24 mouse cellular contexts compared by ENCODE assay signal in genomic region chr3:107231202-107231601, GRCm38 (mm10). TPM values are rescaled to one million over a fixed set of nuclear protein-coding genes. Genes with fewer than 3 reads are reported as not detected.
DNase-seq lines count a peak whose midpoint lies in the region; ATAC-seq and TF ChIP-seq lines count a peak whose summit lies in the region.
"Had no signal": no experiment of that assay in that cellular context is flagged by ENCODE, and none has a peak within 500 bp of the region (broad histone marks: within the 10 kb centered on the region; RNA-seq: fewer than 3 reads in every experiment).

No protein-coding gene starts in this region.

- TF ChIP-seq EP300 in heart, adult 2 months (IDR thresholded peaks at IDR 0.05; ENCODE audit: insufficient read depth, low read depth, low read length) = no peak
- no peak for TF ChIP-seq EP300 in stomach, postnatal 0 days (optimal IDR thresholded peaks at IDR 0.05)

- H3K4me1 ChIP-seq in heart, adult 2 months (ENCODE audit: control insufficient read depth, insufficient read depth, low read length) = peaks cover 17% of the 10 kb centered on the region
- H3K4me1 ChIP-seq in heart, embryonic 11.5 days (ENCODE audit: control insufficient read depth, insufficient read depth, low read length) = no peaks in the 10 kb centered on the region
- H3K4me1 ChIP-seq in kidney, embryonic 16.5 days (ENCODE audit: insufficient read depth, low read length) = peaks cover 3% of the 10 kb centered on the region; the same call in 1 of the 2 replicates
- peaks cover 32% of the 10 kb centered on the region for H3K4me1 ChIP-seq in brown adipose tissue, adult 24 weeks (ENCODE audit: control insufficient read depth, insufficient read depth, insufficient read length, low read length)
- H3K4me1 ChIP-seq in stomach, postnatal 0 days (replicated peaks; ENCODE audit: control insufficient read depth, insufficient read depth) = no peaks in the 10 kb centered on the region
- H3K4me1 ChIP-seq: forebrain, embryonic 15.5 days; hindbrain, embryonic 15.5 days had no signal

- no peak for TF ChIP-seq POLR2A in heart, adult 2 months (IDR thresholded peaks at IDR 0.05; ENCODE audit: insufficient read depth, low read depth, low read length)

- ATAC-seq in heart, embryonic 11.5 days (replicated peaks; ENCODE audit: insufficient number of reproducible peaks, low FRiP score, low TSS enrichment) = no peak
- peak; percentile 60; the same call in 1 of the 2 replicates for ATAC-seq in kidney, embryonic 16.5 days (ENCODE audit: low FRiP score, low TSS enrichment)
- no peak for ATAC-seq in stomach, postnatal 0 days (ENCODE audit: low FRiP score, low TSS enrichment)
- ATAC-seq: activated CD4-positive, CD25-positive, alpha-beta regulatory T cell, adult 4 months; forebrain, embryonic 15.5 days; Patski had no signal

- no peaks in the 10 kb centered on the region for H3K36me3 ChIP-seq in heart, adult 2 months (ENCODE audit: control insufficient read depth, insufficient read depth, low read length)
- H3K36me3 ChIP-seq in heart, embryonic 11.5 days (ENCODE audit: control insufficient read depth, insufficient read depth, low read length) = no peaks in the 10 kb centered on the region
- no peaks in the 10 kb centered on the region for H3K36me3 ChIP-seq in kidney, embryonic 16.5 days (ENCODE audit: insufficient read depth, low read length)
- no peaks in the 10 kb centered on the region for H3K36me3 ChIP-seq in stomach, postnatal 0 days (ENCODE audit: control insufficient read depth, insufficient read depth, low read length)
- H3K36me3 ChIP-seq: forebrain, embryonic 15.5 days; heart, embryonic 13.5 days; hindbrain, embryonic 15.5 days had no signal

- H3K79me2 ChIP-seq in heart, adult 2 months (replicated peaks; ENCODE audit: control insufficient read depth, insufficient read depth, low read length) = no peaks in the 10 kb centered on the region

- TF ChIP-seq CTCF in heart, adult 2 months (IDR thresholded peaks at IDR 0.05) = no peak
- TF ChIP-seq CTCF in stomach, postnatal 0 days (IDR thresholded peaks at IDR 0.05; ENCODE audit: low read depth) = no peak

- no peak overlapping the region for H3K4me3 ChIP-seq in heart, adult 2 months
- H3K4me3 ChIP-seq in heart, embryonic 11.5 days (ENCODE audit: low read depth, low read length) = no peak overlapping the region
- H3K4me3 ChIP-seq in kidney, embryonic 16.5 days (ENCODE audit: low read length) = no peak overlapping the region
- H3K4me3 ChIP-seq in brown adipose tissue, adult 24 weeks (ENCODE audit: insufficient read depth, low read depth, low read length) = no peak overlapping the region
- H3K4me3 ChIP-seq in stomach, postnatal 0 days (ENCODE audit: low read depth, low read length) = no peak overlapping the region
- H3K4me3 ChIP-seq: forebrain, embryonic 15.5 days; heart, embryonic 13.5 days; hindbrain, embryonic 15.5 days had no signal

- peak overlapping the region; percentile 51 for H3K27ac ChIP-seq in heart, adult 2 months
- no peak overlapping the region for H3K27ac ChIP-seq in heart, embryonic 11.5 days (ENCODE audit: low read depth, low read length)
- no peak overlapping the region for H3K27ac ChIP-seq in kidney, embryonic 16.5 days (ENCODE audit: low read length)
- H3K27ac ChIP-seq in brown adipose tissue, adult 24 weeks (replicated peaks; ENCODE audit: low read depth, low read length) = peak overlapping the region; percentile 89
- peak overlapping the region; percentile 58; the same call in 1 of the 2 replicates for H3K27ac ChIP-seq in stomach, postnatal 0 days (replicated peaks)
- H3K27ac ChIP-seq: forebrain, embryonic 15.5 days; heart, embryonic 13.5 days; hindbrain, embryonic 15.5 days had no signal

- no peak overlapping the region for H3K4me2 ChIP-seq in heart, embryonic 11.5 days
- no peak overlapping the region for H3K4me2 ChIP-seq in kidney, embryonic 16.5 days (replicated peaks; ENCODE audit: low read depth, low read length)
- H3K4me2 ChIP-seq in stomach, postnatal 0 days (replicated peaks; ENCODE audit: low read depth) = no peak overlapping the region
- H3K4me2 ChIP-seq: forebrain, embryonic 15.5 days; heart, embryonic 13.5 days; hindbrain, embryonic 15.5 days had no signal

- no peak overlapping the region for H3K9ac ChIP-seq in heart, adult 2 months (ENCODE audit: low read depth, low read length)
- no peak overlapping the region for H3K9ac ChIP-seq in heart, embryonic 11.5 days (ENCODE audit: low read depth, low read length)
- H3K9ac ChIP-seq in kidney, embryonic 16.5 days (replicated peaks; ENCODE audit: low read length) = no peak overlapping the region
- H3K9ac ChIP-seq in stomach, postnatal 0 days (ENCODE audit: low read length) = no peak overlapping the region
- H3K9ac ChIP-seq: forebrain, embryonic 15.5 days; heart, embryonic 13.5 days; hindbrain, embryonic 15.5 days had no signal

- WGBS in heart, adult 2 months = 69% methylated on average over 4 of the region's 4 CpGs
- WGBS in heart, embryonic 11.5 days (ENCODE audit: insufficient replicate concordance) = 54% methylated on average over 4 of the region's 4 CpGs
- WGBS in kidney, embryonic 16.5 days = 26% methylated on average over 4 of the region's 4 CpGs
- WGBS in stomach, postnatal 0 days = 65% methylated on average over 4 of the region's 4 CpGs

- H3K27me3 ChIP-seq in heart, adult 2 months (ENCODE audit: control insufficient read depth, insufficient read depth, low read length) = no peaks in the 10 kb centered on the region
- H3K27me3 ChIP-seq in heart, embryonic 11.5 days (ENCODE audit: control insufficient read depth, insufficient read depth, low read length) = 0 out of 2 replicates have a peak, but pooled peaks cover 6% of the 10 kb centered on the region
- no peaks in the 10 kb centered on the region for H3K27me3 ChIP-seq in kidney, embryonic 16.5 days (ENCODE audit: insufficient read depth, low read length)
- H3K27me3 ChIP-seq in stomach, postnatal 0 days (ENCODE audit: control insufficient read depth, insufficient read depth, low read length) = no peaks in the 10 kb centered on the region
- H3K27me3 ChIP-seq: forebrain, embryonic 15.5 days; hindbrain, embryonic 15.5 days had no signal

- intact Hi-C loops in heart, adult 2 months (cut with DNase I) = loop anchor here (5.0 kb wide), 1 partner anchor 126 kb away; no protein-coding TSS in a partner anchor

- no peaks in the 10 kb centered on the region for H3K9me3 ChIP-seq in heart, embryonic 11.5 days (replicated peaks; ENCODE audit: control insufficient read depth, low read length)
- no peaks in the 10 kb centered on the region for H3K9me3 ChIP-seq in kidney, embryonic 16.5 days (ENCODE audit: low read length)
- H3K9me3 ChIP-seq in stomach, postnatal 0 days (ENCODE audit: control insufficient read depth, low read length) = no peaks in the 10 kb centered on the region
- H3K9me3 ChIP-seq: forebrain, embryonic 15.5 days; heart, embryonic 13.5 days; hindbrain, embryonic 15.5 days had no signal

- no peak for DNase-seq in heart, adult 2 months
- DNase-seq in kidney, postnatal 36 days = no peak
- no peak for DNase-seq in stomach, postnatal 0 days (ENCODE audit: low spot score)
- DNase-seq: adrenal gland, postnatal 14 days; cerebellum, adult 18-20 months; cerebellum, adult 9-11 months; cerebellum, postnatal 36 days; gastrocnemius, postnatal 10 days; heart, postnatal 36 days had no signal

RNA-seq across cellular contexts. Expression of gene A630076J17Rik, which starts 0.8 kb away (rescaled TPM):
- not detected for total RNA-seq in heart, adult 2 months (2021)
- 0.18 TPM in 1 of 2 replicates, not detected in the other for polyA plus RNA-seq in heart, adult 2 months (2012; rRNA removed)
- polyA plus RNA-seq in heart, embryonic 11.5 days (2014; fragmentation: Nextera tagmentation; extraction: Ambion mirVana) = not detected in 2 replicates
- not detected in 2 replicates for polyA plus RNA-seq in kidney, embryonic 16.5 days (2015; fragmentation: Nextera tagmentation; extraction: Ambion mirVana)
- polyA plus RNA-seq in brown adipose tissue, adult 24 weeks (2012; ENCODE audit: insufficient read depth, insufficient read length, missing spikeins) = not detected in 2 replicates
- polyA plus RNA-seq in stomach, postnatal 0 days (2015; fragmentation: Nextera tagmentation; extraction: Ambion mirVana) = 28.1 and 32.7 TPM in 2 replicates
- total RNA-seq: adrenal gland, adult 18-20 months; adrenal gland, postnatal 14 days; CH12.LX; gastrocnemius, postnatal 10 days; heart, adult 8-10 months; heart, postnatal 36 days had no signal
- polyA plus RNA-seq: activated CD4-positive, CD25-positive, alpha-beta regulatory T cell, adult 4 months; forebrain, embryonic 11.5 days; forebrain, embryonic 15.5 days; heart, embryonic 13.5 days; hindbrain, embryonic 11.5 days; Patski had no signal

RNA-seq across cellular contexts. Expression of gene Prok1, which starts 8.3 kb away (rescaled TPM):
- not detected for total RNA-seq in heart, adult 2 months (2021)
- polyA plus RNA-seq in heart, adult 2 months (2012; rRNA removed) = not detected in 2 replicates
- not detected in 2 replicates for polyA plus RNA-seq in heart, embryonic 11.5 days (2014; fragmentation: Nextera tagmentation; extraction: Ambion mirVana)
- 0.14 TPM in 1 of 2 replicates, not detected in the other for polyA plus RNA-seq in kidney, embryonic 16.5 days (2015; fragmentation: Nextera tagmentation; extraction: Ambion mirVana)
- not detected in 2 replicates for polyA plus RNA-seq in brown adipose tissue, adult 24 weeks (2012; ENCODE audit: insufficient read depth, insufficient read length, missing spikeins)
- 10.5 and 11.3 TPM in 2 replicates for polyA plus RNA-seq in stomach, postnatal 0 days (2015; fragmentation: Nextera tagmentation; extraction: Ambion mirVana)
- total RNA-seq: CH12.LX; heart, adult 8-10 months; heart, postnatal 36 days had no signal
- polyA plus RNA-seq: forebrain, embryonic 11.5 days; forebrain, embryonic 15.5 days; heart, embryonic 13.5 days; heart, postnatal 0 days; hindbrain, embryonic 11.5 days; hindbrain, embryonic 15.5 days; Patski had no signal

RNA-seq across cellular contexts. Expression of gene Cym, which starts 9.7 kb away (rescaled TPM):
- not detected for total RNA-seq in heart, adult 2 months (2021)
- polyA plus RNA-seq in heart, adult 2 months (2012; rRNA removed) = 0.12 TPM in 1 of 2 replicates, not detected in the other
- 0.17 TPM in 1 of 2 replicates, not detected in the other for polyA plus RNA-seq in heart, embryonic 11.5 days (2014; fragmentation: Nextera tagmentation; extraction: Ambion mirVana)
- 0.89 TPM in 1 of 2 replicates, not detected in the other for polyA plus RNA-seq in kidney, embryonic 16.5 days (2015; fragmentation: Nextera tagmentation; extraction: Ambion mirVana)
- polyA plus RNA-seq in brown adipose tissue, adult 24 weeks (2012; ENCODE audit: insufficient read depth, insufficient read length, missing spikeins) = not detected in 2 replicates
- 69,611 and 75,506 TPM in 2 replicates for polyA plus RNA-seq in stomach, postnatal 0 days (2015; fragmentation: Nextera tagmentation; extraction: Ambion mirVana)
- total RNA-seq: adrenal gland, postnatal 14 days; CH12.LX; heart, adult 8-10 months; heart, postnatal 36 days had no signal
- polyA plus RNA-seq: forebrain, embryonic 11.5 days; hindbrain, embryonic 11.5 days; Patski had no signal

RNA-seq across cellular contexts. Expression of gene Lamtor5, which starts 47.5 kb away (rescaled TPM):
- 10 to 100 TPM; 62.1 to 73.6 TPM for total RNA-seq in heart, adult 2 months (2021)
- 93.0 and 118 TPM in 2 replicates for polyA plus RNA-seq in heart, adult 2 months (2012; rRNA removed)
- polyA plus RNA-seq in heart, embryonic 11.5 days (2014; fragmentation: Nextera tagmentation; extraction: Ambion mirVana) = 153 and 156 TPM in 2 replicates
- polyA plus RNA-seq in kidney, embryonic 16.5 days (2015; fragmentation: Nextera tagmentation; extraction: Ambion mirVana) = 204 and 224 TPM in 2 replicates
- 146 and 167 TPM in 2 replicates for polyA plus RNA-seq in brown adipose tissue, adult 24 weeks (2012; ENCODE audit: insufficient read depth, insufficient read length, missing spikeins)
- polyA plus RNA-seq in stomach, postnatal 0 days (2015; fragmentation: Nextera tagmentation; extraction: Ambion mirVana) = 186 and 189 TPM in 2 replicates

RNA-seq across cellular contexts. Expression of gene Kcna10, which starts 48.3 kb away (rescaled TPM):
- total RNA-seq in heart, adult 2 months (2021) = not detected
- not detected in 2 replicates for polyA plus RNA-seq in heart, adult 2 months (2012; rRNA removed)
- not detected in 2 replicates for polyA plus RNA-seq in heart, embryonic 11.5 days (2014; fragmentation: Nextera tagmentation; extraction: Ambion mirVana)
- polyA plus RNA-seq in kidney, embryonic 16.5 days (2015; fragmentation: Nextera tagmentation; extraction: Ambion mirVana) = not detected in 2 replicates
- not detected in 2 replicates for polyA plus RNA-seq in brown adipose tissue, adult 24 weeks (2012; ENCODE audit: insufficient read depth, insufficient read length, missing spikeins)
- not detected in 2 replicates for polyA plus RNA-seq in stomach, postnatal 0 days (2015; fragmentation: Nextera tagmentation; extraction: Ambion mirVana)
- total RNA-seq: adrenal gland, adult 18-20 months; adrenal gland, postnatal 14 days; CH12.LX; heart, adult 8-10 months; heart, postnatal 36 days had no signal
- polyA plus RNA-seq: activated CD4-positive, CD25-positive, alpha-beta regulatory T cell, adult 4 months; forebrain, embryonic 11.5 days; forebrain, embryonic 15.5 days; gonadal fat pad, adult 2 months; heart, embryonic 13.5 days; heart, postnatal 0 days; hindbrain, embryonic 11.5 days; hindbrain, embryonic 15.5 days; Patski had no signal

Comparison
In these comparisons a context has a peak if more than half of its experiments do, and no peak if none do; other contexts are left out.
1. H3K27ac ChIP-seq: peak in heart, adult 2 months (single experiment), brown adipose tissue, adult 24 weeks (single experiment) and stomach, postnatal 0 days (single experiment); none in heart, embryonic 11.5 days (single experiment) and kidney, embryonic 16.5 days (single experiment).
2. RNA of gene A630076J17Rik, which starts 0.8 kb away (polyA plus RNA-seq): 28.1 to 32.7 TPM in stomach, postnatal 0 days; not detected in brown adipose tissue, adult 24 weeks, 0.18 TPM in heart, adult 2 months, not detected in kidney, embryonic 16.5 days and not detected in heart, embryonic 11.5 days; every median in the first group is over 10 times any median in the second.
3. RNA of gene Prok1, which starts 8.3 kb away (polyA plus RNA-seq): 10.5 to 11.3 TPM in stomach, postnatal 0 days; 0.14 TPM in kidney, embryonic 16.5 days, not detected in heart, adult 2 months, not detected in heart, embryonic 11.5 days and not detected in brown adipose tissue, adult 24 weeks; every median in the first group is over 10 times any median in the second.
4. RNA of gene Cym, which starts 9.7 kb away (polyA plus RNA-seq): 69,611 to 75,506 TPM in stomach, postnatal 0 days; 0.89 TPM in kidney, embryonic 16.5 days, 0.17 TPM in heart, embryonic 11.5 days, 0.12 TPM in heart, adult 2 months and not detected in brown adipose tissue, adult 24 weeks; every median in the first group is over 1,000 times any median in the second.